13 mouse cellular contexts compared by ENCODE assay signal in genomic region chr9:64423912-64424311, GRCm38 (mm10). TPM values are rescaled to one million over a fixed set of nuclear protein-coding genes. Genes with fewer than 3 reads are reported as not detected.
"Had no signal": no experiment of that assay in that cellular context is flagged by ENCODE, and none has a peak within 500 bp of the region (broad histone marks: within the 10 kb centered on the region; RNA-seq: fewer than 3 reads in every experiment).

No protein-coding gene starts in this region.

- DNase-seq: gastrocnemius, postnatal 14 days; gastrocnemius, postnatal 36 days; heart, adult 18-20 months; heart, postnatal 14 days; heart, postnatal 36 days; kidney, adult 11 months; kidney, adult 2 months; kidney, adult 9 months; kidney, postnatal 14 days; kidney, postnatal 36 days; layer of hippocampus, adult 9-11 months; layer of hippocampus, postnatal 36 days had no signal

RNA-seq across cellular contexts. Expression of gene Megf11, which starts 38.5 kb away (rescaled TPM):
- total RNA-seq: hematopoietic stem cell, adult 5-6 weeks had no signal
